Mouse (Mus musculus): ENCODE results near the gene Aym1. TPM values are rescaled to one million over a fixed set of nuclear protein-coding genes. Genes with fewer than 3 reads are reported as not detected.

Aym1 gene
- total RNA-seq, 2 experiments from 2014 or later: not detected

DNA sequence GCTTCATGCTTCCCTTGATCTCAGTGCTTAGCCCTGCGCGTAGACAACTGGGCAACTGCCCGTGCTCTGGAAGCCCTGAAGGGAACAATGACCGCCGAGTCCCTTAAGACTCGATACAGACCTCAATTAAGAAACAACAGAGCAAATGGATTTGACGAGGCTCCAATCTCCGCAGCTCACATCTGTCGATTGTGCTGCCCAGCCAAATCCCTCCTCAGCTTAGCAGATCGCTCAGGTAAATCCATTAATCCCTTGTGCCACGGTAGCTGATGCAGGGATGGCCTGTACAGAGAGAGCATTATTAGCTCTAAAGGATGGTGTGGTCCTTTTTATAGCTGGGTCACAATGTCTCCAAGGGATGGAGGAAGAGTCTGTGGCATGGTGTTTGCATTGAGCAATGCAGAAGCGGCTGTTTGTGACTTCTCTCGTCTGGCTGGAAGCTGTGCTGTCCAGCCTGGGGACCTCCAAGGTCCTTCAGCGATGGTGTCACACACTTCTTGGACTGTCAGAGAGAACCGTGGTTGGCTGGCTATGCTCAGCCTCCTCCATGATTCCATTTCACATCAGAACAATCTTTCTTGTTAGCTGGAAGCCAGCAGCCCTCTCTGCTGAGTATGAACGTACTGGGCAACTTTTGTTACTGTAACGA is 39.3 kb downstream of the Aym1 start:
- no peak for ATAC-seq (replicated peaks; ENCODE audit: poor library complexity, severe bottlenecking)

DNA sequence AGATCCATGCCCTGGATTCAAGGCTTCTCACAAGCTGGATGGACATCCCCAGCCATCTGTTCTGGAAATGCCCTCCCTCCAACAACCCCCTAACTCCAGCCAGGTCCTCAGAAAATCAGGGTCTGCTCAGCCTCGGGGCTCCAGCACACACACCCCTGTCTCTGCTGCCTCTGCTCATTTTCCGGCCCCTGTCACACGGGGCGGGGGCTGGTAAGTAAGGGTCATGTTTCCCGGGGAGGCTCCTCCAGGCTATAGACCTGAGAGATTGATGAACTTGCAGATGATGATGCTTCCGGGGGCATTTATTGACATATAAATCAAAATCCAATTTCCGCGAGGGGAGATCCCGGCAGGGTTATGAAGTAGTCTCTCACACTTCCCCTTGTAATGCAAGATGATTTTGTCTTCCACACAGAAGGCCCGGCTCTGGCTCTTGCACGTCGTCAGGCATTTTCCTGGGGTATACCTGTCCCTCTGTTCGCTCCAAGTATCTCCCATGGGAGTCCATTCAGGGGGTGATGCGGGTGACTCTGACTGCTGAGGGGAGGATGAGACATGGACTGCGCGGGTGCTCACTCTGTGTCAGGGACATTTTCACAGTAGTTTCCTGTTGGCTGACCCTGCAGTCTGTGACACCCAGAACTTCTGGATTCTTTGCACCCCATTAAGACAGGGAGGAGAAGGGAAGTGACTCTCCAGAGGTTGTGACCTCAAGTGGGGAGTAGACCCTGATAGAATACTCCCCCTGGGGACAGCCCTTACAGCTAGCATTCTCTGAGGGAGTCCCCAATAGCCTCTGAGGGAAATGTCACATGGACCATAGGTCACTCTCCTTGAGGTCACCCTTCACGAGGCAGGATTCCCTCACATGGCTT is 40.6 kb downstream of the Aym1 start:
- ATAC-seq (replicated peaks; ENCODE audit: poor library complexity, severe bottlenecking): no peak

DNA sequence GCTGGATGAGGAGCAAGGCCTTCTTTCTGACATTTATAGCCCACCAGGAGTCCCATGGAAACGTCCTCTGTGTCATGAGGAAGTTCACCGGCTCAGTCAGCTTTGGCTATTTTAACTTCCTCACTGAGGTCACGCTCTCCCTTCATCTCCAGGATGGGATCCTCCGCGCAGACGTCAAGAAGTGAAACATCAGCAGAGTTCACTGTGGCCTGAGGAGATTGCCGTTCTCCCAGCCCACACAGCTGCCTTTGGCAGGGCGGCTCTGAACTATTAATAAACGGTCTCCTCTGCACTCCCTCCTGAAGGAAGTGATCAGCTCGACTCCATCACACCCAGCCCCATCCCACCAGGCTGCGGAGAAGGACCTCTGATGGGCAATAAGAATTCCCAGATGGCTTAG is 45.6 kb downstream of the Aym1 start:
- no peak for ATAC-seq (replicated peaks; ENCODE audit: poor library complexity, severe bottlenecking)

GRCm38 (mm10) chr5:113407346-113407745 is 50.3 kb downstream of the Aym1 start:
- no peak; the same call in 1 of the 2 replicates for ATAC-seq (replicated peaks; ENCODE audit: poor library complexity, severe bottlenecking)

Other genes starting within 250 kb of the Aym1 start
- 3.0 and 4.1 TPM in 2 replicates for gene 2900026A02Rik, start 136.1 kb upstream of the Aym1 start, total RNA-seq (2014; fragmentation: Nextera tagmentation)
- gene 2900026A02Rik, start 136.1 kb upstream of the Aym1 start, total RNA-seq (2017): 0.47 and 0.88 TPM in 2 replicates
- not detected in 2 replicates for gene Tmem211, start 130.4 kb upstream of the Aym1 start, total RNA-seq (2014; fragmentation: Nextera tagmentation)
- not detected in 2 replicates for gene Tmem211, start 130.4 kb upstream of the Aym1 start, total RNA-seq (2017)
- not detected in 2 replicates for gene Sgsm1, start 46.5 kb upstream of the Aym1 start, total RNA-seq (2014; fragmentation: Nextera tagmentation)
- gene Sgsm1, start 46.5 kb upstream of the Aym1 start, total RNA-seq (2017): 0.22 TPM in 1 of 2 replicates, not detected in the other
- not detected in 2 replicates for gene Wscd2, start 133.0 kb downstream of the Aym1 start, total RNA-seq (2014; fragmentation: Nextera tagmentation)
- gene Wscd2, start 133.0 kb downstream of the Aym1 start, total RNA-seq (2017): not detected in 2 replicates